Mouse (Mus musculus): Measurements from ENCODE around the gene Slc22a20.

The Slc22a20 gene

GRCm38 (mm10) chr19:5952071-5952691 lies 33.8 kb downstream of the Slc22a20 start:
- no peak for DNase-seq (ENCODE audit: low spot score)

DNA sequence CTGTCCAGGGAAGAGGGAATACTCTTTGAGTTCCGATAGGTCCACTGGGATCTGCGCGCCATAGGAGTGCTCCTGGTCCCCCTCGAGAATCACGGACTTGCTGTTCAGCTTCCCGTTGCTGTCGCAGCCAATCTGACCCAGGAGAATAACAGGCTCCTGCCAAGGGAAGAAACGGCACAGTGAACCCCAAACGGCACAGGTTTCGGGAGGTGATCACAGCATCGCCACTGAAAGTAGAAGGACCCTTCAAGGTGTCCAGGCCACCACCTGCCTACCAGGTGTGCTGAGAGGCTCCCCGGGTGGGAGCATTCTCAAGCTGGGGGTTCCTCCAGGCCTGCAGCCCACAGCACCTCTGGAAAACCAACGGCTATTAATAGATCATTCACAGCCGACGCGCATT lies 34.3 kb downstream of the Slc22a20 start:
- no peak for DNase-seq (ENCODE audit: low spot score)

GRCm38 (mm10) chr19:5950218-5950617 lies 35.7 kb downstream of the Slc22a20 start:
- no peak for DNase-seq (ENCODE audit: low spot score)

DNA sequence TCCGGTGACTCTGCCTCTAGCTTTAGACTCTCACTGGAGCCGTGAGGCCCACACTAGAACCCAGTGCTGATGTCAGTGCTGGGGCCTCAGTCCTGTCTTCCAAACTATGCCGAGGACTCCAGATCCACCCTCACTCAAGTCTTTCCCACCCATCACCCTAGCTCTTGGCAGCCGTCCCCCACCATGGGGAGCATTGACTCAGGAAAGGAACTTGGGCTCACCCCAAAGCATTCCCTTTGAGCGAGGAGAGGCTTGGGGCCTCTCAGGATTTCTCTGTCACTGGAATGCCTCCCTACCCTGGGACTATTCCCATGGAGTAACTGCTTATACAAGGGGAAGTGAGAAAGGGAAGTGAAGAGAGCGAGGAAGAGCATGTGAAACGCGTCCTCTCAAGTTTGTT lies 40.1 kb downstream of the Slc22a20 start:
- no peak for DNase-seq (ENCODE audit: low spot score)

GRCm38 (mm10) chr19:5945027-5945426 lies 40.9 kb downstream of the Slc22a20 start:
- DNase-seq (ENCODE audit: low spot score) = peak; percentile 66

- no peak for DNase-seq (ENCODE audit: low spot score)
Observed at GRCm38 (mm10) chr19:5944145-5944544, 41.8 kb downstream of the Slc22a20 start.

DNA sequence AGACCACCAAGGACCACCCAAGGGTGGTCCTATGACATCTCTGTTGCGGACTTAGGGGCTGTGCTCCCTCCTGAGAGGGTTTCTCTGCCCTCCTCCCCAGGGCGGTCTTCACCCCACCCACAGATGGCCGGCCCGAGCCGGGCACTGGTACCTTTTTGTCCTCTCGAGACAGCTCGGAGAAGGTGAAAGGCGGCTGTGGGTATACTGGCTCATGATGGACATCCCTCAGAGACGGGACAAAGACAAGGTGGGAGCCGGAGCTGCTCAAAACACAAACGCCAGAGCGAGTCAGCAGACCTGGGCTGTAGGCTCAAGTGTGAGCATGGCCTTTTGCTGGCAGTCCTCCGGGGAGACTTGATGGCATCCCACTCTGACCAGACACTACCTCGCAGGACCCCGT lies 42.5 kb downstream of the Slc22a20 start:
- no peak for DNase-seq (ENCODE audit: low spot score)

DNA sequence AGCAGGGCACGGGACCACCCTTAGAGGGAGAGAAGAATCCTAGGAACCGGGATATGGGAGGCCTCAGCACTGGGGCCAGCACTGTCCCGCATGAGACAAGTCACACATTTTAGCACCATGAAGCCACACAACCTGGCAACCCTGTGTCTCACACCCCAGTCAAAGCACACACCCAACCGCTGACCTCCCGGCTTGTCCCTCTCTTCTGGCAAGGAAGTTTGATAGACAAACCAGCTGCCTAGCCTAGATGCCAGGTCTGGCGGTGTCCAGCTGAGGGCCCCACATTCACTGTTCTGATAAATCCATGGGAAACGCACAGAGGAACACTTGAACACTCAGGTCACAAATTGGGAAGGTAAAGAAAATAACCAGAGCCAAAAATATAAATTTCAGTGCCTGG lies 43.4 kb downstream of the Slc22a20 start:
- no peak for DNase-seq (ENCODE audit: low spot score)

DNA sequence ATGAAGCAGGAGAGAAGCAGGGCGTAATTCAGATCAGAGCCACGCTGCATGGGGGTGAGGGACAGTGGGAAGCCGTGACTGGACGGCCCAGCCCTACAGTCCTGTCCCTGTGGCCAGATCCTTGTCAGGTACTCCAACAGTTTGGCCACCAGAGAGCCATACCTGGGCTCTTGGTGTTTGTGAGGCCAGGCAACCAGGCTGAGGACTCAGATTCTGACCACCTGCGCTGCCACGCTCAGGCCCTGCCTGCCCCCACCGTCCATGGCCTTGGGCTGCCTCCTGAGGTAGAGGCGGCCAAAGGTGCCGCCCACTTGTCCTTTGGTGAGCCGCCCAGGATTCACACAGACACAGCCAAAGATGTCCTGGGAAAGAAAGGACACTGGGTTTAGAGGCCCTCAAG lies 45.3 kb downstream of the Slc22a20 start:
- DNase-seq (ENCODE audit: low spot score) = no peak

DNA sequence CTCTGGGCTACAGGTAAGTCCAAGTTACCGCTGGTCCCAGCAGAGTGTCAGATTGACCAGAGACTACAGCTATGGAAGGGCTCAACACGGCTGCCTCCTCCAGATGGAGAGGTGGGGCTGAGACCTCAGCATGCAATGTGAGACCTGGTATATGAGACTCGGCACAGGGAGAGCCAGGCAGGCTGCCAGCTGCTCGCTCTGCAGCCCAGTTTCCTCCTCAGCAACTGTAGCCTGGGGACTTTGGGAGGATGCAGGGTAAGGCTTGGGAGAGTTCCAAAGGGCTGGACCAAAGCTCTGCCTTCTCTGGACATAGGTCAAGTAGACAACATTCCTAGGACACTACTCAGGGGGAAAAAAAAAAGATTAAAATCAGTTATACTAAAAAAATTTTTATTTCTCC lies 45.8 kb downstream of the Slc22a20 start:
- no peak for DNase-seq (ENCODE audit: low spot score)

- DNase-seq (ENCODE audit: low spot score) = no peak
Observed at GRCm38 (mm10) chr19:5939715-5940114, 46.2 kb downstream of the Slc22a20 start.

- DNase-seq (ENCODE audit: low spot score) = no peak
Observed at GRCm38 (mm10) chr19:5938516-5938915, 47.4 kb downstream of the Slc22a20 start.

DNA sequence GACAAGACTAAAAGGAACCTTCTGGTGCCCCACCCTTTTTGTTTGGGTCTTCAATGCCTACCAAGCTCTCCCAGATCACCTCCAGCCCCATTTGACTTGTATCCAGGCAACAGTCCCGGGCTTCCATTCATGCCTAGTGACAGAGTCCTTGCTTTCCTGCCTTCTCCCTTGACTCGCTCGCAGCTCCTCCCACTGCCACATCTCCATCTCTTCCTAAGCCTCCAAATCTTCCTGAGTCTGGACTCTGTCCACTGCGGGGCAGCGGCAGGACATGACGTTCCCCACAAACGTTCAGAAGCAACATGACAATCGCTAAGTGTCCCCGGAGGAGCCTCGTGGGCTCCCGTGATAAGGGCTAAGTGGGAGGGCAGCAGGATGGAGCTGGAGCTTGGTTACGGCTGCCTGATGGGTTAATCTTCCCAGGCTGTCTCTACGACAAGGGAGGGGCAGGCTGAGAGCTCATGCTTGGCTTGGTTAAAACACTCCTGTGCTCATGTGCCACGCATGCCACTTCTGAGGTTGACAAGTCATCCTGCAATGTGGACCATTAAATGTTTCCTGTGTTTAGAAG lies 48.0 kb downstream of the Slc22a20 start:
- no peak for DNase-seq (ENCODE audit: low spot score)

GRCm38 (mm10) chr19:5937095-5937835 lies 48.7 kb downstream of the Slc22a20 start:
- DNase-seq (ENCODE audit: low spot score) = no peak

- DNase-seq (ENCODE audit: low spot score) = no peak
Observed at GRCm38 (mm10) chr19:5935691-5936090, 50.3 kb downstream of the Slc22a20 start.

- DNase-seq (ENCODE audit: low spot score) = no peak
Observed at GRCm38 (mm10) chr19:5935266-5935665, 50.7 kb downstream of the Slc22a20 start.

- DNase-seq (ENCODE audit: low spot score) = no peak
Observed at GRCm38 (mm10) chr19:5929634-5930596, 56.0 kb downstream of the Slc22a20 start.

- no peak for DNase-seq (ENCODE audit: low spot score)
Observed at GRCm38 (mm10) chr19:5928546-5928945, 57.4 kb downstream of the Slc22a20 start.

GRCm38 (mm10) chr19:5928104-5928503 lies 57.8 kb downstream of the Slc22a20 start:
- no peak for DNase-seq (ENCODE audit: low spot score)

DNA sequence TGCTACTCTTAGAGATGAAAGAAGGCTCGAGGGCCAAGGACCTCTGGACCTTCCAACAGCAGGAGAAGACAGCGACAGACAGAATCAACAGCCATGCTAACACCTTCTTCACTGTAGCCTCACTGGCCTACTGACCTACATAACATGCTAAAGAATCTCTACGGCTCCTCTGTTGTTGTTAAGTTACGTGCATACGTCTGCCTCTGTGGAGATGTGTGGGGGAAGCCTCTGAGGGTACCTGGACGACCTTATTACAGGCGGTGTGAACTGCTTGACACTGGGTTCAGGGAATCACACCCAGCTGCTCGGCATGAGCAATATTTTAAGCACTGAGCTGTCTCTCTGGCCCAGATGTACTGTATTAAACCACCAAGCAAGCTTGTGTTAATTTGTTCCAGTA lies 58.4 kb downstream of the Slc22a20 start:
- no peak for DNase-seq (ENCODE audit: low spot score)

DNA sequence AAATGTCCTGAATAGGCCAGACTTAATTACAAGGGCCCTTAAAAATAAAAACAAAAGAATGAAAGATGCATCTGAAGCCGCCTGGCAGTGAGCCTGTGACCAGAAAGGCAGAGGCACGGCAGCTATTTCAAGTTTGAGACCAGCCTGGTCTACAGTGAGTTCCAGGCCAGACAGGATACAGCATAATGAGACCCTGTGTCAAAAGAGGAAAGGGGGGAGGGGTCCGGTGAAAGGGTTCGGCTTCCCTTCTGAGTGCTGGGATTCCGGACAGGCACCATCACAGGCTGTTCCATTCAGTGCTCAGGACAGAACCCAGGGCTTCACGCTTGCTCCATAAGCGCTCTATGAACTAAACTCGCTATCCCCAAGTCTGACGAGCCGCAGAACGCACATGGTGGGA lies 58.9 kb downstream of the Slc22a20 start:
- DNase-seq (ENCODE audit: low spot score) = no peak

GRCm38 (mm10) chr19:5925311-5925855 lies 60.6 kb downstream of the Slc22a20 start:
- no peak for DNase-seq (ENCODE audit: low spot score)

Data from left cerebral cortex, adult 11 months (tissue).